Mouse (Mus musculus): ENCODE data around the gene Trim25. TPM values are rescaled to one million over a fixed set of nuclear protein-coding genes. Genes with fewer than 3 reads are reported as not detected.
A peak's percentile ranks its signal among the peaks of the same experiment; 100 is the strongest.
"Not testable (repeated sequence)": the region's sequence is repeated elsewhere in the genome, so short reads cannot be mapped to it uniquely, and the experiment has no call there.

Gene Trim25
- polyA plus RNA-seq, 1 experiment from 2014 or later = 3.1 TPM

GRCm38 (mm10) chr11:88997343-88997742 lies 1.8 kb upstream of the Trim25 start:
- H3K4me1 ChIP-seq = peaks cover 11% of the 10 kb centered on the region; the same call in 1 of the 2 replicates
- not testable (repeated sequence) for H3K4me3 ChIP-seq; H3K27ac ChIP-seq (replicated peaks); H3K9me3 ChIP-seq; ATAC-seq (ENCODE audit: low FRiP score, low read depth); H3K36me3 ChIP-seq; H3K4me2 ChIP-seq (replicated peaks); H3K9ac ChIP-seq (replicated peaks)
- 92% methylated on average over 5 of the region's 5 CpGs for WGBS
- peaks cover 30% of the 10 kb centered on the region for H3K27me3 ChIP-seq

- no peak overlapping the region for H3K9ac ChIP-seq (replicated peaks)
- 30% methylated on average over 2 of the region's 3 CpGs for WGBS
- peaks cover 11% of the 10 kb centered on the region; the same call in 1 of the 2 replicates for H3K4me1 ChIP-seq
Measured at GRCm38 (mm10) chr11:88998406-88998805, 770 bp upstream of the Trim25 start.

GRCm38 (mm10) chr11:88999723-89000526 lies 749 bp downstream of the Trim25 start:
- Histone ChIP-seq H3K36me3 (no peaks in the 10 kb centered on the region), H3K4me1 (peaks cover 11% of the 10 kb centered on the region; the same call in 1 of the 2 replicates), H3K4me2 (replicated peaks) (peak overlapping the region; percentile 56), H3K4me3 (peak overlapping the region; percentile 44), H3K9ac (replicated peaks) (peak overlapping the region; percentile 31; the same call in 1 of the 2 replicates), H3K27me3 (peaks cover 30% of the 10 kb centered on the region), H3K27ac (replicated peaks) (peak overlapping the region; percentile 6; the same call in 1 of the 2 replicates), H3K9me3 (no peaks in the 10 kb centered on the region)
- WGBS = 28% methylated on average over 33 of the region's 33 CpGs
- no peak for ATAC-seq (ENCODE audit: low FRiP score, low read depth)

More at GRCm38 (mm10) chr11:88998406-88998805, 770 bp upstream of the Trim25 start:
- Histone ChIP-seq H3K27ac (replicated peaks) (no peak overlapping the region), H3K27me3 (peaks cover 30% of the 10 kb centered on the region), H3K9me3 (no peaks in the 10 kb centered on the region), H3K4me3 (no peak overlapping the region), H3K36me3 (no peaks in the 10 kb centered on the region), H3K4me2 (replicated peaks) (no peak overlapping the region)
- ATAC-seq (ENCODE audit: low FRiP score, low read depth) = no peak

- no peaks in the 10 kb centered on the region for H3K9me3 ChIP-seq
- H3K27ac ChIP-seq (replicated peaks) = no peak overlapping the region
- H3K36me3 ChIP-seq = no peaks in the 10 kb centered on the region
- H3K4me2 ChIP-seq (replicated peaks) = no peak overlapping the region; the same call in 1 of the 2 replicates
- H3K9ac ChIP-seq (replicated peaks) = no peak overlapping the region
- no peak for ATAC-seq (ENCODE audit: low FRiP score, low read depth)
- peaks cover 30% of the 10 kb centered on the region for H3K27me3 ChIP-seq
- H3K4me1 ChIP-seq = peaks cover 11% of the 10 kb centered on the region; the same call in 1 of the 2 replicates
- H3K4me3 ChIP-seq = no peak overlapping the region
Measured at GRCm38 (mm10) chr11:89000527-89000819, 1.3 kb downstream of the Trim25 start.

GRCm38 (mm10) chr11:89001569-89001968 lies 2.4 kb downstream of the Trim25 start:
- Histone ChIP-seq H3K4me3 (no peak overlapping the region), H3K9ac (replicated peaks) (no peak overlapping the region), H3K27me3 (peaks cover 30% of the 10 kb centered on the region), H3K36me3 (no peaks in the 10 kb centered on the region), H3K4me1 (peaks cover 11% of the 10 kb centered on the region; the same call in 1 of the 2 replicates), H3K9me3 (no peaks in the 10 kb centered on the region), H3K4me2 (replicated peaks) (no peak overlapping the region), H3K27ac (replicated peaks) (no peak overlapping the region)
- 96% methylated on average over 7 of the region's 7 CpGs for WGBS
- ATAC-seq (ENCODE audit: low FRiP score, low read depth) = no peak

- no peak for ATAC-seq (ENCODE audit: low FRiP score, low read depth)
- H3K4me3 ChIP-seq = no peak overlapping the region
- H3K27ac ChIP-seq (replicated peaks) = no peak overlapping the region
- H3K27me3 ChIP-seq = peaks cover 30% of the 10 kb centered on the region
- WGBS = 97% methylated on average over 5 of the region's 5 CpGs
- H3K4me1 ChIP-seq = peaks cover 11% of the 10 kb centered on the region; the same call in 1 of the 2 replicates
- no peak overlapping the region for H3K4me2 ChIP-seq (replicated peaks)
- H3K9ac ChIP-seq (replicated peaks) = no peak overlapping the region
- no peaks in the 10 kb centered on the region for H3K9me3 ChIP-seq
- H3K36me3 ChIP-seq = no peaks in the 10 kb centered on the region
Measured at GRCm38 (mm10) chr11:89002068-89002467, 2.9 kb downstream of the Trim25 start.

GRCm38 (mm10) chr11:89002621-89003020 lies 3.4 kb downstream of the Trim25 start:
- peaks cover 30% of the 10 kb centered on the region for H3K27me3 ChIP-seq
- peaks cover 11% of the 10 kb centered on the region; the same call in 1 of the 2 replicates for H3K4me1 ChIP-seq
- no peak overlapping the region for H3K27ac ChIP-seq (replicated peaks)
- no peaks in the 10 kb centered on the region for H3K36me3 ChIP-seq
- H3K4me3 ChIP-seq = no peak overlapping the region
- H3K9me3 ChIP-seq = no peaks in the 10 kb centered on the region
- no peak for ATAC-seq (ENCODE audit: low FRiP score, low read depth)
- 81% methylated on average over 5 of the region's 5 CpGs for WGBS
- H3K4me2 ChIP-seq (replicated peaks) = no peak overlapping the region
- no peak overlapping the region for H3K9ac ChIP-seq (replicated peaks)

GRCm38 (mm10) chr11:89003078-89003477 lies 3.9 kb downstream of the Trim25 start:
- Histone ChIP-seq H3K9me3 (no peaks in the 10 kb centered on the region), H3K4me3 (no peak overlapping the region), H3K4me2 (replicated peaks) (no peak overlapping the region), H3K27ac (replicated peaks) (no peak overlapping the region), H3K36me3 (no peaks in the 10 kb centered on the region), H3K9ac (replicated peaks) (no peak overlapping the region), H3K4me1 (peaks cover 11% of the 10 kb centered on the region; the same call in 1 of the 2 replicates), H3K27me3 (peaks cover 27% of the 10 kb centered on the region)
- ATAC-seq (ENCODE audit: low FRiP score, low read depth) = no peak
- WGBS = 74% methylated on average over 6 of the region's 6 CpGs

- ATAC-seq (ENCODE audit: low FRiP score, low read depth) = no peak
- Histone ChIP-seq H3K4me2 (replicated peaks) (no peak overlapping the region), H3K27ac (replicated peaks) (no peak overlapping the region), H3K36me3 (no peaks in the 10 kb centered on the region), H3K27me3 (peaks cover 20% of the 10 kb centered on the region), H3K4me3 (no peak overlapping the region), H3K9me3 (no peaks in the 10 kb centered on the region), H3K4me1 (peaks cover 8% of the 10 kb centered on the region; the same call in 1 of the 2 replicates), H3K9ac (replicated peaks) (no peak overlapping the region)
- 86% methylated on average over 4 of the region's 4 CpGs for WGBS
Measured at GRCm38 (mm10) chr11:89003726-89004125, 4.5 kb downstream of the Trim25 start.

- 84% methylated on average over 5 of the region's 5 CpGs for WGBS
- H3K4me1 ChIP-seq = no peaks in the 10 kb centered on the region
Measured at GRCm38 (mm10) chr11:89005473-89005872, 6.3 kb downstream of the Trim25 start.

GRCm38 (mm10) chr11:89006404-89006803 lies 7.2 kb downstream of the Trim25 start:
- Histone ChIP-seq H3K4me3 (no peak overlapping the region), H3K27ac (replicated peaks) (no peak overlapping the region)
- no peak for ATAC-seq (ENCODE audit: low FRiP score, low read depth)

More at GRCm38 (mm10) chr11:89005473-89005872, 6.3 kb downstream of the Trim25 start:
- Histone ChIP-seq H3K36me3 (no peaks in the 10 kb centered on the region), H3K4me3 (no peak overlapping the region), H3K4me2 (replicated peaks) (no peak overlapping the region), H3K9ac (replicated peaks) (no peak overlapping the region), H3K27me3 (peaks cover 3% of the 10 kb centered on the region), H3K9me3 (no peaks in the 10 kb centered on the region), H3K27ac (replicated peaks) (no peak overlapping the region)
- no peak for ATAC-seq (ENCODE audit: low FRiP score, low read depth)

GRCm38 (mm10) chr11:89007582-89007981 lies 8.4 kb downstream of the Trim25 start:
- Histone ChIP-seq H3K4me3 (no peak overlapping the region), H3K9me3 (no peaks in the 10 kb centered on the region), H3K27ac (replicated peaks) (no peak overlapping the region), H3K4me2 (replicated peaks) (no peak overlapping the region), H3K9ac (replicated peaks) (no peak overlapping the region), H3K36me3 (no peaks in the 10 kb centered on the region), H3K4me1 (no peaks in the 10 kb centered on the region), H3K27me3 (no peaks in the 10 kb centered on the region)
- ATAC-seq (ENCODE audit: low FRiP score, low read depth) = no peak
- 91% methylated on average over 3 of the region's 3 CpGs for WGBS

More at GRCm38 (mm10) chr11:89006404-89006803, 7.2 kb downstream of the Trim25 start:
- no peaks in the 10 kb centered on the region; the same call in 1 of the 2 replicates for H3K27me3 ChIP-seq
- H3K4me2 ChIP-seq (replicated peaks) = no peak overlapping the region
- no peak overlapping the region for H3K9ac ChIP-seq (replicated peaks)
- H3K9me3 ChIP-seq = no peaks in the 10 kb centered on the region
- no peaks in the 10 kb centered on the region for H3K36me3 ChIP-seq
- no peaks in the 10 kb centered on the region for H3K4me1 ChIP-seq
